Mouse (Mus musculus): ENCODE data around the gene Rab40c.

- no peak for TF ChIP-seq CTCF (IDR thresholded peaks at IDR 0.05; ENCODE audit: low read depth, low read length)
- no peak for TF ChIP-seq GATA1 (IDR thresholded peaks at IDR 0.05; ENCODE audit: borderline replicate concordance, low read length)
- no peak for TF ChIP-seq POLR2AphosphoS5 (IDR thresholded peaks at IDR 0.05; ENCODE audit: insufficient replicate concordance, low read depth, low read length)
- TF ChIP-seq TAL1 (conservative IDR thresholded peaks at IDR 0.05; ENCODE audit: low read depth, low read length), result no peak
These were observed 44.7 kb upstream of the Rab40c start for GRCm38 (mm10) chr17:25964271-25964670.

Data from G1E (cell line).